Mouse (Mus musculus): ENCODE measurements around the gene Mtm1. TPM values are rescaled to one million over a fixed set of nuclear protein-coding genes. Genes with fewer than 3 reads are reported as not detected.

Gene Mtm1
- total and polyA plus RNA-seq, 3 experiments = 2.2 to 4.0 TPM; not detected in 1

DNA sequence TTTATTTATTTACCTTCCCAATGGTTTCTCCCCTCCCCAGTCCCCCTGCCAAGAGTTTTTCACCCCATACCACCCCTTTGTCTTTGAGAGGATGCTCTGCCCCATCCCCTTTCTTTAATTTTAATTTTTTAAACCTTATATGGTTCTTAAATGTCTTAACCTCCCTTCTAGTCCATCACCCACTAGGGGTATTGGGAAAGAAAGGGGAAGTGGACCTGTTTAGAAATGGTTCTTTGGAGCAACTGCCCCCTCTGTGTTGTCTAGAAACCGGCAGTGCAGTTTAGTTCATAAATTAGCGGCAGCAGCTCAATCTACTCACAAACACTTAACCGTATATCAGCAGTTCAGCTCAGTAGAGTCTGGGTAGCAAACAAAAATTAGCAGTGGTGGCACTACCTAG lies 63.6 kb downstream of the Mtm1 start:
- TF ChIP-seq RCOR1 (IDR thresholded peaks at IDR 0.05; ENCODE audit: low read depth, low read length) = no peak
- TF ChIP-seq POLR2AphosphoS2 (IDR thresholded peaks at IDR 0.05; ENCODE audit: low read length) = no peak
- TF ChIP-seq SIN3A (IDR thresholded peaks at IDR 0.05; ENCODE audit: low read length) = no peak
- no peak for TF ChIP-seq POLR2A (IDR thresholded peaks at IDR 0.05; ENCODE audit: control insufficient read depth in 1 of 2, insufficient read depth in 1 of 2, low read depth in 1 of 2, low read length in 2 of 2, poor library complexity in 1 of 2)
- no peak for TF ChIP-seq MXI1 (IDR thresholded peaks at IDR 0.05; ENCODE audit: low read depth, low read length)
- TF ChIP-seq MEF2A (IDR thresholded peaks at IDR 0.05; ENCODE audit: extremely low read depth, insufficient replicate concordance, low read depth, low read length, poor library complexity, severe bottlenecking) = no peak
- TF ChIP-seq TBP (IDR thresholded peaks at IDR 0.05; ENCODE audit: low read depth, low read length) = no peak
- TF ChIP-seq ZMIZ1 (IDR thresholded peaks at IDR 0.05; ENCODE audit: low read depth, low read length) = no peak
- TF ChIP-seq BHLHE40 (IDR thresholded peaks at IDR 0.05; ENCODE audit: borderline replicate concordance, low read depth, low read length) = no peak
- no peaks in the 10 kb centered on the region; a peak in 1 of 4 replicates for H3K36me3 ChIP-seq (ENCODE audit: control insufficient read depth in 1 of 2, insufficient read depth in 2 of 2, low read length in 2 of 2)
- H3K27ac ChIP-seq (ENCODE audit: control insufficient read depth, low read depth, low read length) = no peak overlapping the region

DNA sequence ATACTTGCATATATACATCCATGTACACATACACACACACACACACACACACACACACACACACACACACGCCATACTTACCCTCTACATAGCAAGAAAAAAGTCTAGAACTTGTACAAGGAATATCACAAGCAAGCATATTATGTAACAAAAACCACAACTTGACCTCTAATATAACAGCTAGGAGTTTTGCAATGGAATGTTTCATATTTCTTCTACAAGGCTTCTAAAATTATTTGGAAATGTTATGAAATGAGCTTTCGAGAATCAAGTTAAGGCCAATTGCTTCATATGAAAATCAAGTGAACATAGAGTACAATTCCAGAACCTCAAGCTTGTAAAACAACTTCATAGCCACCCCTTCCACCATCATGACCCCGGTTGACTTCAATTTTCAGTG lies 74.9 kb downstream of the Mtm1 start:
- TF ChIP-seq GATA1 (IDR thresholded peaks at IDR 0.05; ENCODE audit: low read depth, low read length) (no peak), MAZ (IDR thresholded peaks at IDR 0.05; ENCODE audit: low read depth, low read length) (no peak), CTCF (IDR thresholded peaks at IDR 0.05 in 2 of 3, conservative IDR thresholded peaks at IDR 0.05 in 1 of 3; ENCODE audit: control insufficient read depth in 1 of 3, insufficient read depth in 1 of 3, low read depth in 2 of 3, low read length in 3 of 3, poor library complexity in 1 of 3, severe bottlenecking in 1 of 3) (no peak), MXI1 (IDR thresholded peaks at IDR 0.05; ENCODE audit: low read depth, low read length) (no peak), E2F4 (IDR thresholded peaks at IDR 0.05; ENCODE audit: borderline replicate concordance, low read depth, low read length) (no peak), GABPA (IDR thresholded peaks at IDR 0.05; ENCODE audit: low read depth, low read length) (no peak)
- Histone ChIP-seq H3K79me2 (ENCODE audit: control insufficient read depth, insufficient read depth, low read length, poor library complexity) (no peaks in the 10 kb centered on the region), H3K4me3 (ENCODE audit: control insufficient read depth in 1 of 2, insufficient read depth in 1 of 2, low read depth in 2 of 2, low read length in 2 of 2) (no peak overlapping the region), H3K9ac (ENCODE audit: control insufficient read depth, low read depth, low read length, poor library complexity, severe bottlenecking) (no peak overlapping the region), H3K9me3 (replicated peaks; ENCODE audit: insufficient read depth, low read length) (no peaks in the 10 kb centered on the region), H3K36me3 (ENCODE audit: control insufficient read depth in 1 of 2, insufficient read depth in 2 of 2, low read length in 2 of 2) (peaks cover 0 to 2% of the 10 kb centered on the region in 2 experiments; a peak in 2 of 4 replicates), H3K27me3 (ENCODE audit: control insufficient read depth in 1 of 2, insufficient read depth in 2 of 2, low read length in 2 of 2) (no peaks in the 10 kb centered on the region), H3K4me1 (ENCODE audit: control insufficient read depth in 1 of 2, insufficient read depth in 2 of 2, low read length in 2 of 2) (no peaks in the 10 kb centered on the region), H3K27ac (ENCODE audit: control insufficient read depth, low read depth, low read length) (no peak overlapping the region)
- DNase-seq (ENCODE audit: low read depth, low spot score) = no peak

More for the DNA sequence above, 63.6 kb downstream of the Mtm1 start:
- Histone ChIP-seq H3K4me3 (ENCODE audit: control insufficient read depth in 1 of 2, insufficient read depth in 1 of 2, low read depth in 2 of 2, low read length in 2 of 2) (no peak overlapping the region), H3K9me3 (replicated peaks; ENCODE audit: insufficient read depth, low read length) (no peaks in the 10 kb centered on the region), H3K9ac (ENCODE audit: control insufficient read depth, low read depth, low read length, poor library complexity, severe bottlenecking) (no peak overlapping the region), H3K27me3 (ENCODE audit: control insufficient read depth in 1 of 2, insufficient read depth in 2 of 2, low read length in 2 of 2) (no peaks in the 10 kb centered on the region), H3K4me1 (ENCODE audit: control insufficient read depth in 1 of 2, insufficient read depth in 2 of 2, low read length in 2 of 2) (no peaks in the 10 kb centered on the region), H3K79me2 (ENCODE audit: control insufficient read depth, insufficient read depth, low read length, poor library complexity) (no peaks in the 10 kb centered on the region)
- DNase-seq (ENCODE audit: low read depth, low spot score) = no peak

DNA sequence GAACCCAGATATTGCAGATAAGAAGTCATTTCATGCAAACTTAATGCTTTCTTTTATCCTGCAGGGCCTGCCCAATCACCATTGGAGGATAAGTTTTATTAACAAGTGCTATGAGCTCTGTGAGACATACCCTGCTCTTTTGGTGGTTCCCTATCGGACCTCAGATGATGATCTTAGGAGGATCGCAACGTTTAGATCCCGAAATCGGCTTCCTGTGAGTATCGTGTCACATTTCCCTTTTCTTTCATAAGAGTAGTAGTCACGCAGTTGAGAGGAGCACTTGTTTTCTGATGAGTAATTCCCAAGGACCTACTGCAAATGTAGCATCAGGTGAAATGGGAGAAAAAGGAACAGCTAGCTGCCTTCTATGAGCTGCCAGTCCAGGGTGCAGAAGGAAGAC lies 76.5 kb downstream of the Mtm1 start:
- H3K9ac ChIP-seq (ENCODE audit: control insufficient read depth, low read depth, low read length, poor library complexity, severe bottlenecking) = no peak overlapping the region
- DNase-seq (ENCODE audit: low read depth, low spot score) = no peak
- no peaks in the 10 kb centered on the region for H3K27me3 ChIP-seq (ENCODE audit: control insufficient read depth in 1 of 2, insufficient read depth in 2 of 2, low read length in 2 of 2)
- H3K4me3 ChIP-seq (ENCODE audit: control insufficient read depth in 1 of 2, insufficient read depth in 1 of 2, low read depth in 2 of 2, low read length in 2 of 2) = no peak overlapping the region
- H3K36me3 ChIP-seq (ENCODE audit: control insufficient read depth in 1 of 2, insufficient read depth in 2 of 2, low read length in 2 of 2) = peaks cover 0 to 2% of the 10 kb centered on the region in 2 experiments; a peak in 2 of 4 replicates
- no peak overlapping the region for H3K27ac ChIP-seq (ENCODE audit: control insufficient read depth, low read depth, low read length)
- H3K9me3 ChIP-seq (replicated peaks; ENCODE audit: insufficient read depth, low read length) = no peaks in the 10 kb centered on the region
- TF ChIP-seq SMC3 (IDR thresholded peaks at IDR 0.05; ENCODE audit: low read depth, low read length) (no peak), ZNF384 (IDR thresholded peaks at IDR 0.05; ENCODE audit: low read depth, low read length) (no peak), EP300 (IDR thresholded peaks at IDR 0.05; ENCODE audit: low read depth in 1 of 2, low read length in 2 of 2) (no peak)
- no peaks in the 10 kb centered on the region for H3K79me2 ChIP-seq (ENCODE audit: control insufficient read depth, insufficient read depth, low read length, poor library complexity)
- no peaks in the 10 kb centered on the region for H3K4me1 ChIP-seq (ENCODE audit: control insufficient read depth in 1 of 2, insufficient read depth in 2 of 2, low read length in 2 of 2)

All from MEL (cell line).